Mouse (Mus musculus): ENCODE measurements at regions not wholly inside any gene's neighbourhood (a gene's known extent, or its start where the extent isn't known, plus 50 kb on each side); places are given as distances from the start of the nearest gene placed in this dataset.
A peak's percentile ranks its signal among the peaks of the same experiment; 100 is the strongest.

DNA sequence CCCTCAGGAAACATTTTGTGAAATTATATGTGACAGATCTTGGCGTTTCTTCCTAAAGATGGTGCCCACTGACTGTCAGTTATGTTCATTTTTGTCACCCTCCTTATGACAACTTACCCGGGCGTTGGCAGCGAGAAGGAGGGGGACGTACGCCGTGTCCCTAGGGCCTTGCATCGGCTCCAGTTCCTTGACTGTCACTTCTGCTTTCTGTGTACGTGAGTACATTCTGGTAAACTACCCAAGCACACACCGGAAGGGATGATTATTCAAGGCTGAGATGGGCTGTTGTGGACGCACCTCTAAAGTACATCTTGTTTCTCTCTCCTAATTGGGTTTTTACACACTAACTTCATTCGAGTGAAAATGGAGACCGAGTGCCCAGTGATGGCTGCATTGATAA, 120.2 kb downstream of the Edn3 start:
- Histone ChIP-seq H3K4me1 (ENCODE audit: control insufficient read depth, insufficient read depth, low read length) (no peaks in the 10 kb centered on the region; the same call in 1 of the 2 replicates), H3K27ac (ENCODE audit: insufficient read depth, low read length) (no peak overlapping the region), H3K4me3 (ENCODE audit: insufficient read depth, low read length) (no peak overlapping the region)
- TF ChIP-seq CTCF (IDR thresholded peaks at IDR 0.05; ENCODE audit: borderline replicate concordance, insufficient read depth, low read length): no peak

DNA sequence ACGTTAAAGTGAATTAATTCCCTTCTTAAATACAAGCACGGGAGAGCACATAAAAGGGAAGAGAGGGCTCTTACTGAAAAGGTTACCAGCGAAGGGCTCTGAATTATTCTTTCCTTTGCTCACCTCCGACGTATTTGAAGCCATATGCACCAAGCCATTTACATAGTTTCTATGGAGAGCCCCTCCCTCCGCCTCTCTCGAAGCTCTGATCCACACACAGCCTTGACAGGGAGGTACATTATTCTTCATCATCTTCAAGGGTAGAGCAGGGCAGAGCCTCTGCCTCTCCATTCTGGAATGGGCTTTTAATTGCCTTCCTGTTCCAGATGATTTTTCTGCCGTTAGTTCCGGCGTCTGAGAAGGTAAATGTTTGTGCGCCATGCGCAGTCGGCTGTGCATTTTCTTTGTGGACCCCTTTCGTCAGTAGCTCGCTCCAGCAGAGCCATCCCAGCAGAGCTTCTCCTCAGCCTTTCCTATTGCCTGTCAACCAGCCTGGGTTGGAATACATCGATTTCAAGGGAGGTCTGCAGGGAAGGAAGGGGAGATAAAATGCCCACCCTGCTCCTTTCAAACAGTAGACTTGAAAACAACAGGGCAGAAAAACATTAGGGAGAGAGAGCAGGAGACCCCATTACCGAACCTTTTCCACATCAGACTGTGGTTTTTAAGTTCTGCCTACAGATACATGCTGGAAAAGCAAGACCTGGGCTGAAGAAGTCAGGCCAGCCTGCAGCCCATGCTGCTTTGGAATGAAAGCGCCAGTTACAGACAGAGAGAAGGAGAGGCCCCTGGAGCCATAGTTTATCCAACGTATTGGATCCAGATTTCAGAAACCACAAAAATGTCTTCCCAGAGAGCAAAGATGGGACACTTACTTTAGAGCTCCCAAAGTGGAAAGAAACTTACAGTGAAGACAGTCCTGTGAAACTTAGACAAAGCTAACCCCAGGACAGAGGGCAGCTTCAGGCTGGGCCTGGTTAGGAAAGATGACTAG, 124.1 kb downstream of the Edn3 start:
- no peak overlapping the region for H3K4me3 ChIP-seq (ENCODE audit: insufficient read depth, low read length)
- no peak for TF ChIP-seq POLR2A (IDR thresholded peaks at IDR 0.05; ENCODE audit: low read depth, low read length)
- TF ChIP-seq CTCF (IDR thresholded peaks at IDR 0.05; ENCODE audit: borderline replicate concordance, insufficient read depth, low read length): no peak
- H3K27ac ChIP-seq (ENCODE audit: insufficient read depth, low read length): peak overlapping the region; percentile 73; the same call in 1 of the 2 replicates

DNA sequence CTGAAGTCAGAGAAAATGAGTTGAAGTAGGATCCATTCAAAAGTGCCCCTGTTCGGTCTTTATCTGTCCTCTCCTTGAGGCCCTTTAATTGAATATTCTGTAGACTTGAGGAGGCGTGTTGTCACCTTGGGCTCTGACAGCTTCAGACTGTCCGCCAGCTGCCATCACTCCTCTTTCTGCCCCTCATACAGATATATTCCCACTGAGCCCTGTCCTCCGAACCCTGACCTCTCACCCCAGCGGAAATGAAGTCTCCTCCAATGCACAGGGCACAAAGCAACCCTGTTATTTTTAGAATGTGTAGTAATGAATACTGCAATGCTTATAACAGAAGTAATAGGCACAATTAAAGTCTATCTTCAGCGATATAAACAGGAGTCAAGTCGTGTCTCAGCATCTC, 117.4 kb upstream of the Gm14444 start:
- TF ChIP-seq CTCF (IDR thresholded peaks at IDR 0.05; ENCODE audit: borderline replicate concordance, insufficient read depth, low read length) (no peak), POLR2A (IDR thresholded peaks at IDR 0.05; ENCODE audit: low read depth, low read length) (no peak)
- Histone ChIP-seq H3K27ac (ENCODE audit: insufficient read depth, low read length) (no peak overlapping the region), H3K4me3 (ENCODE audit: insufficient read depth, low read length) (no peak overlapping the region), H3K4me1 (ENCODE audit: control insufficient read depth, insufficient read depth, low read length) (no peaks in the 10 kb centered on the region)

More for the DNA sequence above, 124.1 kb downstream of the Edn3 start:
- H3K4me1 ChIP-seq (ENCODE audit: control insufficient read depth, insufficient read depth, low read length): no peaks in the 10 kb centered on the region; the same call in 1 of the 2 replicates

DNA sequence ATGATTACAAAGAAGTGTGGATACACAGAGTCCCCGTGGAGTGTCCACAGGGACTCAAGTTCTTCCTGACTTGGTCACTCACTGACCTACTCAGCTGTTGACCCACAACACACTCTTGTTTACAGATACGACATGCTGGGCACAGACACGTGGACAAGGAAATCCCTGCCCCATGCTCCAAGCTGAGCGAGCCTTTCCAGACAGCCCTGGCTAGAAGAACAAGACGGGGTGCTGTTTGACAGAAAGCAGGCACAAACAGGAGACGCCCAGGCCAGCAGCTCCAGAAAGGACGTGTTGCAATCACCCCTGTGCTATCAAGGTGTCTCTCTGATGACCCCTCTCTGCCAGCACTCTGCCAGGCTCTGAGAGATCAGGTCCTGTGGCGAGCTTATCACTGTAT, 112.6 kb upstream of the Gm14444 start:
- H3K27ac ChIP-seq (ENCODE audit: insufficient read depth, low read length): no peak overlapping the region
- H3K4me1 ChIP-seq (ENCODE audit: control insufficient read depth, insufficient read depth, low read length): no peaks in the 10 kb centered on the region
- TF ChIP-seq CTCF (IDR thresholded peaks at IDR 0.05; ENCODE audit: borderline replicate concordance, insufficient read depth, low read length) (no peak), POLR2A (IDR thresholded peaks at IDR 0.05; ENCODE audit: low read depth, low read length) (no peak)
- no peak overlapping the region for H3K4me3 ChIP-seq (ENCODE audit: insufficient read depth, low read length)

DNA sequence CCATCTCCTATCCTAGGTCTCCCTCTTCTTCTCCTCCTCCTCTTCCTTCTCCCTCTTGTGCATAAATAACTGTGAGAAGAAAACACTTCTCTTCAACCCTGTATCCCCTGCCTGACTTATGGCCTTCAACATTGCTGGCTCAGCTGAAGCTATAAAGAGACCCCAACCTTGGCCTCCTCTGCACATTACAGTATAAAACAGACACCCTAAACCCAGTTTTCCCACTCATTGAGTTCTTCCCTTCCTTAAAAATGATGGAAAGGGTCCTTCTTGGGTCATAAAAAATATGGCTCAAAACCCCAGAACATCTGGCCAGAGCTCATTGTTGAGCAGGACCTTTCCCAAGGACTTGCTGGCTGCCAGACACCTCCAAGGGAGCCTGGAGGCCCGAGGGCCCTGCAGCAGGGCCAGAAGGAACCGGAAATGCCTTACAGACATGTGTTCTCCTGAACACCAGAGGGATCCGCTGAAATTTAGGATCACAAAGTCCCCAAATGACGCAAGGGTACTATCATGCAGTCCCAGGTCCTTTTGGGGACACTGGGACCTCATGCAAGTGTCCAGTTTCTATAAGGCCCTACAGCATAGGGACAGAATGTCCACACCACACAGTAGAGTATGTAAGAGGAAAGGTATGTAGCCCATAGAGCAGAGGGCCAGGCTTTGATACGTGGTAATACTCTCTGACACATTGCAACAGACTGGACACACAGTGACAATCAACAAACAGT, 109.9 kb upstream of the Gm14444 start:
- no peak for TF ChIP-seq POLR2A (IDR thresholded peaks at IDR 0.05; ENCODE audit: low read depth, low read length)
- Histone ChIP-seq H3K4me3 (ENCODE audit: insufficient read depth, low read length) (no peak overlapping the region), H3K27ac (ENCODE audit: insufficient read depth, low read length) (no peak overlapping the region), H3K4me1 (ENCODE audit: control insufficient read depth, insufficient read depth, low read length) (no peaks in the 10 kb centered on the region)

DNA sequence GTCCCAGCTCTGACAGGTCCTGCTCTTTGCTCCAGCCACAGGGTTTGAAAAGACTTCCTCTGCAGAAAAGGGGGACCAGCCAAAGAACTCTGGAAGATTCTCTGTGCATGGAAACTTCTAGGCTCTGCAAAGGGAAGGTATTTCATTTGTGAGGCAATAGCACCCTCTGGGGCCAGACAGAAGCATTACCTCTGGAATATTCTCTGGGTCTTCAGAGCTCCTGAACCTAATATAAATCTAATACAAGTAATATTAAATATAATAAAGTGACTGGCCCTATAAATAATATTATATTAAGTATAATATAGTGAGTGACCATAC, 109.4 kb upstream of the Gm14444 start:
- TF ChIP-seq POLR2A (IDR thresholded peaks at IDR 0.05; ENCODE audit: low read depth, low read length) (no peak), CTCF (IDR thresholded peaks at IDR 0.05; ENCODE audit: borderline replicate concordance, insufficient read depth, low read length) (no peak)
- no peak overlapping the region for H3K4me3 ChIP-seq (ENCODE audit: insufficient read depth, low read length)
- H3K4me1 ChIP-seq (ENCODE audit: control insufficient read depth, insufficient read depth, low read length): no peaks in the 10 kb centered on the region
- H3K27ac ChIP-seq (ENCODE audit: insufficient read depth, low read length): no peak overlapping the region

DNA sequence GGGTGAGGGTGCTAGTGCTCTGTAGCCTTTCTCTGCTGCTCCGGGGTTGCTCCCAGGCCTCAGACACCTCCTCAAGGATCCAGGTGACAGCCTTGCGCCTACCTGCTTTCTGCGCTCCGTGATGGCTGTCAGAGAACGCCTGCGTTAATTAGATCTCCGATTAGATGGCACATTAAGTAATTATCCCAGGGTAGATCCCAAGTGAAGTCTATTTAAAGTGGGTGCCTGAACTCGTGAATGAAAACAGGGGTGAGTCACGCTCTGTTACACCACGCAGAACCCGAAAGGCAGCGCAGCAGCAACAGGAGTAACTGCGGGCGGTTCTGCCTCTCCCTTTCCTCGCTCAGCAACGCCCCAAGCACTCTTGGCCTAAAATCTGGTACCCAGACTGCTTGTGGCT, 108.2 kb upstream of the Gm14444 start:
- no peaks in the 10 kb centered on the region for H3K4me1 ChIP-seq (ENCODE audit: control insufficient read depth, insufficient read depth, low read length)
- no peak overlapping the region for H3K27ac ChIP-seq (ENCODE audit: insufficient read depth, low read length)
- H3K4me3 ChIP-seq (ENCODE audit: insufficient read depth, low read length): no peak overlapping the region
- no peak for TF ChIP-seq CTCF (IDR thresholded peaks at IDR 0.05; ENCODE audit: borderline replicate concordance, insufficient read depth, low read length)
- no peak for TF ChIP-seq POLR2A (IDR thresholded peaks at IDR 0.05; ENCODE audit: low read depth, low read length)

DNA sequence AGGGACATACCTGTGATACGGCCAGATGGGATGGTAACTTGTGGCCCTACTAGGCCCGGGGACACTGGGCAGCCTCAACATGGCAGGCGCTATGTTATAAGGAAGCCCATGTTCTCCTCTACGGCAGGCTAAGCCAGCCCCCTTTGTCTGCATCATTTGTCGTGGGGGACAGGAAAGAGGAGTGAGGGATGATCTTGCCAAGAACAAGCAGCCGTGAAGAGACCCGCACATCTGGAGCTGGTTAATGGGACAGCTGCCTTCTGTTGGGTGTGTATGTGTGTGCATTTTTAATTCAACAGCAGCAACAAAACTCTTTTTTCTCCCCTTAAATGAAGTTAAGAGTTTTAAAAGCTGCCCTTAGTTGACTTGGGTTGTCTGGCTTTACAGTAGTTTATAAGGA, 106.4 kb upstream of the Gm14444 start:
- TF ChIP-seq CTCF (IDR thresholded peaks at IDR 0.05; ENCODE audit: borderline replicate concordance, insufficient read depth, low read length) (no peak), POLR2A (IDR thresholded peaks at IDR 0.05; ENCODE audit: low read depth, low read length) (no peak)
- Histone ChIP-seq H3K4me1 (ENCODE audit: control insufficient read depth, insufficient read depth, low read length) (no peaks in the 10 kb centered on the region), H3K27ac (ENCODE audit: insufficient read depth, low read length) (no peak overlapping the region), H3K4me3 (ENCODE audit: insufficient read depth, low read length) (no peak overlapping the region)

DNA sequence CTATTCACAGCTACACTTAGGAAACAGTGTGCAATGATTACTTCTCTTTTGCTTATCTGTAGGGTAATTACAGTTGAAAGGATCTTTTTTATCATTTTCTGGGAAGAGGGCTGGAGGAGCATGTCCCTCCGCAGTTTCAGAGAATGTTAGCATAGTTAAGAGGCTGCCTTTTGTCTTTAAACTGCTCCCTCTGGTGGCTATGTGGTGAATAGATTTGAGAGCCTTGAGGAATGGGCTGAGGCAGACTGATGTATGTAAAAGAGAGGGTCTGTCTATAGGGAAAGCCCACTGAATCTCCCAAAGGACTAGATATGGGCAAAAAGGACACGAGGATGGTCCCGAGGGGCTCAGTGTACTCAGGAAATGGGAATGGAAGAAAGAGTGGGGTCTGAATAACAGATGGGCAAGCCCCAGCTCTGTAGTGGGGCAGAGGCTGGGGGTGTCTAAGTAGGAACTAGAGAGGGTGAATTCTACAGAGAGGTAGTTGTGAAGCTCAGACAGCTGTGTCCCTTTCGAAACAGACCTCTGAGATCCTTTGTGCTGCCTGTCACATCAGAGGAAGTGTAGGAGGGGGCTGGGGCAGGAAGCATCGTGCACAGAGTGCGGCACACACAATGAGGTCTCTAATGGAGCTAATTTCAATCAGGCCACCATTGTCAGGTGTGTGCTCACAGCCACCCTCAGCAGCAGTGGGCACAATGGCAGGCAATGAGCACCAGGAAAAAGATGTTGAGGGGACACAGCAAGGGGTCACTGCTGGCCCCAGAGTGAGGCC, 104.0 kb upstream of the Gm14444 start:
- Histone ChIP-seq H3K27ac (ENCODE audit: insufficient read depth, low read length) (no peak overlapping the region), H3K4me1 (ENCODE audit: control insufficient read depth, insufficient read depth, low read length) (no peaks in the 10 kb centered on the region), H3K4me3 (ENCODE audit: insufficient read depth, low read length) (no peak overlapping the region)
- TF ChIP-seq POLR2A (IDR thresholded peaks at IDR 0.05; ENCODE audit: low read depth, low read length) (no peak), CTCF (IDR thresholded peaks at IDR 0.05; ENCODE audit: borderline replicate concordance, insufficient read depth, low read length) (no peak)
